Mouse (Mus musculus) ovary, adult 18-20 months (tissue): ENCODE measurements at regions not wholly inside any gene's neighbourhood (a gene's known extent, or its start where the extent isn't known, plus 50 kb on each side); places are given as distances from the start of the nearest gene placed in this dataset.

Experiments
- DNase-seq: peaks from one replicate; pipeline ENCODE4 v3.0.0; 2022; ENCODE audit warnings: low spot score, mixed read lengths

DNA sequence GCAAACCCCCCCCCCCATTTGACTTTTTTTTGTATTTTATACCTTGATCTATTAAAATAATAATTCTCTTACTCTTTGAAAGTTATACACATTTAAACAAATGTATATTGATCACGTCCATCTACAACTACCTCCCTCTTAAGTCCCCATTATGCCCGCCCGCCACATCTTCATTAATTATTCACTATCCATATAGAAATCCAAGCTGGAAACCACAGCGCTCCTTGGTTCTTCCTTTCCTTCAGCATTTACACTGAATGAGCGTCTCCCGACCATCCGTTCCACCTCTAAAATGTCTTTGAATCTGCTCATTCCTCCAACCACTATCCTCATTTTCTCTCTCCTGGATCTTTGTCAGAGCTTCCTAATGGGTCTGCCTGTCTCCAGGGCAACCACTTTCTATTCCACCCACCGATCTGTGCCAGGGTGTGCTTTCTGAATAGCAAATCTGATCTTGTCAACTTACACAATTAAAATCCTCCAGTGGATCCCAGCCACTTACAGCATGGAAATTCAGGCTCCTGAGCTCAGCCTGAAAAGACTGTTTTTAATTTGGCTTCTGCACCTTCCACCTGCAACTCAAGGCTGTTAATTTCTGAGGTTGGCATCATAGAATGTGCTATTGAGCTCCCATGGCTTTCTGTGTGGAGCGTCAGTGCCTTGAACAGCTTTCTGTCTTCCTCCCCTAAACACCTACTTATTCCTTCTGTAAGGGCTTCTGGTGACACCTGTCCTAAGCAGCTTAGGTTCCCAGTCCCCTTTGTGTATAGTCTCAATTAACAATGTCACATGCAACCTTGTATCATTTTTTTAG, 265.5 kb downstream of the Spry2 start:
- DNase-seq, result no peak

DNA sequence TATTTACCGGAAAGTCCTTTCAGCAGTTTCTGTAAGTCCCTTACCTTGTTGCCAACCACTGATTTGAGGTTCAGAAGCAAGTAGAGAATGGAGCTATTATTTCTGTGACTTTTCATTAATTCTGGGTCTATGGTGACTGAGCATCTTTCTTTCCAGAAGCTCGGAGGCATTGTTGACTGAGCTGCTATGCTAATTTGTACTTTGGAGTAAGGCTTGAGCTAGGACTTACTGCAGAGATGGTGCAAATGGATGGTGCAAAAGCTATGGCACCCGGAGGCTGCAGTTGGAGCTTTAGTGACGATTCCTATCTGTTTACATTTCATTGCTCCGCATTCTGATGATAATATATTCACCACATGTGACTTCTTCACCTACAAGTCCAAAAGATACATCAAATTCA, 266.2 kb downstream of the Spry2 start:
- no peak for DNase-seq

DNA sequence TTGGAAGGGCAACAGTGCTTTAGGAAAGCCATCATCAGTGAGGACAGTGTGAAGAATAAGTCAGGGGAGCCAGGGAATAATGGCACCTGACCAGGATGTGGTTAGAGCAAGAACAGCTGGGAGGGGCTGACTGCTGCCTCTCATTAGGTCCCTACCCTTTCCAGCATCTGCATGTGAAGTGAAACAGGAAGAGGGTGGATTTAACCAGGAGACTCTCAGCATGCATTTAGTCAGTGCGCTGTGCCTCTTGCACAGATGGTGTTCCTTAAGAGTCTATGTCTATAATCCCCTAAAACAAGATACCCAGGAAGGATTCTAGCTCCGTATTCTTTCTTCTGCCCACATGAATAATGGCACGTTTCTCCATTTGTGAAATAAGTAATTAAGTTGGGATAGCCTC, 267.9 kb downstream of the Spry2 start:
- no peak for DNase-seq

DNA sequence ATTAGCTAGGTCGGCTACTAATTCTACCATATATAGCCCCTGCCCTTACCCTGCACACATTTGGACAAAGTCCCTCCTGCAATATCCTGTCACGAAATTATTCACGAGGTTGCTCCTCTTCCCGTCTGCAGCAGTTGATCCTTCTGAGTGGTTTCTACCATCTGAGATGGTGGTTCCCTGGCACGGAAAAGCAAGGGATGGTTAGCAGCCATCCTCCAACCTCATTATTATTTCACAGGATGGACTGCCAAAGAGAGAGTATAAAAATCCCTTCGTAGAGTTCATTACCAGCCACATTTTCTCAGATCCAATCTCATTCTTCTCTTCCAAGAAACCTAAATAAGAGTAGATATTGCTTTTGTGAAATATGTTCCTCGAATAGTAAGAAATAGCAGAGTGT, 272.2 kb downstream of the Spry2 start:
- no peak for DNase-seq

DNA sequence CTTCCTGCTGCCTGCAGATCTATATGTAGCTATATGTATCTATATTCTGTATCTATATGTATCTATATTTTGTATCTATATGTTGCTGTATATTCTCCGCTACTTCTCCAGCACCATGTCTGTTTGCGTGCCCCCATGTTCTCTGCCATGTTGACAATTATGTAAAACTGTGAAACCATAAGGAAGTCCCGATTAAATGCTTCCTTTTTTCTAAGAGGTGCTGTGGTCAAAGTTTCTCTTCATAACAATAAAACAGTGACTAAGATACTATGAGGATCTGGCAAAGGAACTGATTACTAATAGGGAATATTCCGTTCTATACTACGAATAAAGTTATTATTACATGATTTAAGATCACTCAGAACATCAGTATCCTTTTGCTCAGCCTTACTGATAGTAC, 274.5 kb downstream of the Spry2 start:
- DNase-seq, result no peak

DNA sequence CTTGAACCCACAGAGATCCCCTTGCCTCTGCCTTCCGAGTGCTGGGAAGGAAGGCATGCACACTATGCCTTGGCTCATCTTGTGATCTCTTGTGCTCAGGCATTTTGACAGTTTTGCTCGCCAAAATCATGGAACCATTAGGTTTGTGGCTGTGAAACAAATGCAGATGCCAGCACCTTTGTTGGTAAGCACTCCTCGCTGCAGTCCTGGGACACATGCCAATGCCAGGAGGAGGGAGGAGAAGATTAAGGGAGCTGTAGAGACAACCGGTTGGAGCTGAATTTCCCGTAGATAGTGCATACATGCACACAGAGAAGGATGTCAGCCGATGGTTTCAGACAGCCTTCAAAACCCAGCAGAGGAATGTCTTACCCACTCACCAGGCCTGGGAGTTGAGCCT, 275.5 kb downstream of the Spry2 start:
- no peak for DNase-seq

DNA sequence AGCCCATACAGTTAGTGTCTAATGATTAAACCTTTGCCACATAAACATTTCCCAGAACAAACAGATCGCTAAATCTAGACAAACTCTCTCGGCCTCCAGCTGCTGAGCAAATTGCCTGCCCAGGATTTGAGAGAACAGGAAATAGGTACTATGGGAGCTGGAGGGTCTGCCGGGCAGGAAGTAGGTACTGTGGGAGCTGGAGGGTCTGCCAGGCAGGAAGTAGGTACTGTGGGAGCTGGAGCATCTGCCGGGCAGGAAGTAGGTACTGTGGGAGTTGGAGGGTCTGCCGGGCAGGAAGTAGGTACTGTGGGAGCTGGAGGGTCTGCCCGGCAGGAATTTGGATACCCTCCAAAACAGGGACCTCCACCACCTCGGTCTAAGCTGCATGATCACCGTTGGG, 277.2 kb downstream of the Spry2 start:
- DNase-seq, result no peak

DNA sequence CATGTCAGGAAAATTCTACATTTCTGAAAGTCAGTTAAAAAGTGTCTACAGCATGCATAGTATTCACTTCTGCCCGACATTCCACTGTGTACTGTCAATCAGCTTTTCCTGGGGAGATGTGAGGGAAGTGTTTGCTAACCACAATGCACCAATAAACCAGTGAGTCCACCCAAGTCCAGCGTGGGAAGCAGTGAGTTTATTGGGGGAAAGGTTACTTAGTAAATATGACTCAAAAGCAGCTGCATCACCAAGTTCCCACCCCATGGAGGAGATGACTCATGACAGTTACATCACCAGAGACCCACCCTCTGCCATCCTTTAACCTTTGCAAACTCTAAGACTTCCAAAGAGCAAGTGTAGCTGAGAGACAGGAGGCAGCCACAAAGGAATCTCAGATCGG, 280.9 kb downstream of the Spry2 start:
- no peak for DNase-seq

DNA sequence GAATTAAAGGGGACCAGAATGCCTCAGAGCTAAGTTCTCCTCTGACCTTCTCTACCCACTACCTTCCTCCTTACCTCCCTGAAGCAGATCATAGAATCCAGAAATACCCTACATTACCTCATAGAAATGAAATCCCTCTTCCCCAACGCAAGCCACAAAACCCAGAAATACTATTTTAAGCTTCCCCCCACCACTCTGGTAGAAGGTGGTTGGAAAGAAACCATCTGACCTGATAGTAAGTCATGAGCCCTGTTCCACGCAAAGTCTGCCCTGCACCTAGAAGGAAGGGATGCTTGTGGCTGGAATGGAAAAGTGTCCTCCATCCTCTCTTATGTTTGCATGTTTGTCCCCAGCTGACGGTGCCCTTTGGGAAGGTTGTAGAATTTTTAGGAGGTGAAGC, 283.8 kb downstream of the Spry2 start:
- no peak for DNase-seq

DNA sequence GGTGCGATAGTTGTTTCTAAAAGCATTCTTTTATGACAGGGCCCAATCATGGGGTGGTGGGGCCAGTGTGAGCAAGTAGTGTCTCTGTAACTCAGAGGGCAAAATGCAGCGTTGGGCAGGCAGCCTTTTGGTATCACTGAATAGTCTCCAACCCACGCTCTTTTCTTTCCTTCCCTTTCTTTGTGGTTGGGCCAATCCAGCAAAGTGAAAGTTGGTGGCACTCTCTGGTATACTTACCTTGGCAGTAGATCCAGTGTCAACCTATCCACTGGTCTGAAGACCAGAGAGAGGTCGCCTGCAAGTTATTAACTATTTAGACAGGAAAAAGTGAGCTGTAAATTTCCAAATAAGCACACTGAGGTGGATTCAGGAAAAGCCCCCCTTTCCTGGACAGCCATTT, 287.8 kb downstream of the Spry2 start:
- no peak for DNase-seq

DNA sequence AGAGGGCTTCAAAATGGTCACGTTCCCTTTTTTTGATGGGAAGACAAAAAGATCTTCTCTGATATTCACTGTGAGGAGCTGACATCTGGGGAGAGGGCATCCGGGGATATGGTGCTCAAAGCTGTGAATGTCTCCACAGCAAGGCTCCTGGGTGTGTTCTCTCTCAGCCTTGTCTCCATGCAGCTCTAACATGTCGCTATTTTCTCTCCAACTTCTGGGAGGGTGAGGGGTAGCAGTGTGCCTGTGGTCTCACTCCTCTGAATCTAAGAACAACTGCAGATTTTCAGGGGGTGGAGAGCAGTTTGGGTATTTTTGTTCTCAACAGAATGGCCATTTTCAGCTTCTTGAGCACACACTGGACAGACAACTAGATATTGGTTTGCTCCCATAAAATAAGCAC, 290.1 kb downstream of the Spry2 start:
- DNase-seq, result no peak

DNA sequence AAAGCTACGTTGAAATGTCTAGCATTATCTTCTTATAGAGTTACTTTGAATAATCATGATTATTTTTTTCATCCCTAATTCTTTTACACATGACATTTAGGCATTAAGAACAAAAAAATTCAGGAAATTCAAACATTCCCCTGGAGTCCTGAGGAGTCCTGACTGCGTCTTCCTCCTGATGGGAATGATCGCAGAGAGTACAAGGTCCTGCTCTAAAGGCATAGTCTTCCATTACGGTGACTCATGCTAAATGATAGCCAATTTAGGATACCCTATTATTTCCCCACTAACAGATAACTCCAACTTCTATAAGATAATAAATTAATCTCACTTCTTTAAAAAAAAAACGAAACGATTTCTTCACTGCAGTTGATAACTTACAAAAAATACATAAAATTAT, 292.2 kb downstream of the Spry2 start:
- DNase-seq, result no peak

DNA sequence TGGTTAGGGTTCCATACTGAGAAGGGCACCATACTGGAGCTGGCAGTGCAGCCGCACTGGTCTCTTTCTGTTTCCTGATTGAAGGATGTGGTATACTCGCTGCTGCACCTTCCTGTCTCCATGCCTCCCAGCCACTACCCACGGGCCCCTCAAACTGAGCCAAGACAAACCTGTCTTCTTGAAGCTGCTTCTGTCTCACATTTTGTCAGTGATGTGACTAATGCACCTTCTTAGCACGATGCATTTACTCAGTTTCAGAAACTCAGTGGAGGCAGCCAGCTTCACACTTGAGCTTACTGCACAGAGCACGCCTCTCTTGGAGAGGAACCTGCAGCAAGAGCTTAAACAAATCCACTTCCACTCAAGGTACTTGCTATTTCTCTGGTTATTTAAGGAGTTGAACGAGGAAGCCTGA, 293.6 kb downstream of the Spry2 start:
- no peak for DNase-seq

DNA sequence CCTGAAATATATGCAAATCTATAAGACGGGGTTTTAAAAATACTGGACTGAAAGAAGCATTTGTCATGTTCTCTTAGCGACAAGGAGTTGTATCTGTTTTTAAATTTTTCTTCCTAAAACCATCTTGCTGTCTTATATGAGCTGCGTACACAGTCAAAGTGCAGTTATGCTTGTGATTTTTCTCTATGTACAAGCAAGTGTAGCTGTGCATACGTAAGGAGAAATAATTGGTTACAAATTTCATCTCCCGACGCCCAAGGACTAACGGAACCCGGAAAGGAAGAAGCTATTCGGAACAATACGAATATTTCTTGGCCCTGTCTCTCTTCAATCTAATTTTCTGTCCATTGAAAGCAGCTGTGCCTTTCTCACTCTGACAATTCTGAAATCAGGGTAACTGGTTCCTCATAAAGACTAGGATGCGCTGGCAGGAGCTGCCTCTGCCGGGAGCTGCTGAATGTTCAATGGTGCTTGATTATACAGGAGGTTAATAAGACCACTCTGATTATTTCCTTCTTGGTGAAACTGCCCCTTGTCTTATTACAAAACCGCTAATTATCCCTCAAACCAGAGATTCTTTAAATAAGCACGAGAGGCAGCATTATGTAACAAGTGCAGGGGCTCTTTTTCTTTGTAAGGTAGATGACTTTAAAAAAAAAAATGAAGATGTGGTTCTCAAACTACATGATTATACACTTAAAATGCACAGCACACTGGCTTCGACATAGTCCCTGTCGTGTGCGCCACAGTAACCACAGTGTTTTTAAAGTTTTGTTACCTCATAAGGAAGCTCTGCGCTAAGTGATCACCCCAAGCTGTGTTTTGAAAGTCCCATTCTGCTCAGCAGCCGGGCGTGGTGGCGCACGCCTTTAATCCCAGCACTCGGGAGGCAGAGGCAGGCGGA, 296.8 kb downstream of the Spry2 start:
- no peak for DNase-seq

DNA sequence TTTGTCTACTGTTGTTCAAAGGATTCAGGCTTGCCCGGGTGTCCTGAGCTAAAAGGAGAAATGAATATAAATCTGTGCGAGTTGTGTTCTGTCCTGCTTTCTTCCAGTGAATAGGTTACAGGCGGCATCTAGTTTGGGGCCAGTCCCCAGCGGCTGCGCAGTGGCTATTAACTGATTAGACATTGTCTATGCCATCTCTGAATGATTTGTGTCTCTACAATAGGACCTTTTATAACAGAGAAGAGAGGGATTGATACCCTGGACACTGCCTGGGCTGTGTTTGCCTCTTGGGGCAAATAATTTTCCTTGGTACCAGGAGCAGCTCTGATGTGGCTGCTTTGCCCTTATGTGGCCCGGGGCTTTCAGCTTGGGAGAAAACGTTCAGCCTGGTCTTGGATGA, 306.9 kb downstream of the Spry2 start:
- no peak for DNase-seq

DNA sequence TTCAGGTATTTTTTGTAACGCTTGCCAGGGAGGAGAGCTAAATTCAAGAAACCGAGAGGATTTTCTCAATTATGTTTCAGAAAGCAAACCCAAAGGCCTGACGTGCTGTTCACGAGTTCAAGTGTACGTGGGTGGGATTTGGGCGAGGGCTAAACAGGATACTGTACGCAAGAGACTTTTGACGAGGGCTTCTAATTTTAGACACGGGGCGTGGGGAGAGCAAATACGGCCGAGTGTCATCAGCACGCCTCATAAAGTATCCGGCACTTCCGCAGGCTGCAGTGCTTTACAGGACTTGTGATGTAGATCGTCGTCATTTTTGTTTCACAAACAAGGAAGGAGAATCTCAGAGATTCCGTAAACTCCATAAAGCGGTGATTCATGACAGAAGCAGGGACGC, 307.4 kb downstream of the Spry2 start:
- no peak for DNase-seq

DNA sequence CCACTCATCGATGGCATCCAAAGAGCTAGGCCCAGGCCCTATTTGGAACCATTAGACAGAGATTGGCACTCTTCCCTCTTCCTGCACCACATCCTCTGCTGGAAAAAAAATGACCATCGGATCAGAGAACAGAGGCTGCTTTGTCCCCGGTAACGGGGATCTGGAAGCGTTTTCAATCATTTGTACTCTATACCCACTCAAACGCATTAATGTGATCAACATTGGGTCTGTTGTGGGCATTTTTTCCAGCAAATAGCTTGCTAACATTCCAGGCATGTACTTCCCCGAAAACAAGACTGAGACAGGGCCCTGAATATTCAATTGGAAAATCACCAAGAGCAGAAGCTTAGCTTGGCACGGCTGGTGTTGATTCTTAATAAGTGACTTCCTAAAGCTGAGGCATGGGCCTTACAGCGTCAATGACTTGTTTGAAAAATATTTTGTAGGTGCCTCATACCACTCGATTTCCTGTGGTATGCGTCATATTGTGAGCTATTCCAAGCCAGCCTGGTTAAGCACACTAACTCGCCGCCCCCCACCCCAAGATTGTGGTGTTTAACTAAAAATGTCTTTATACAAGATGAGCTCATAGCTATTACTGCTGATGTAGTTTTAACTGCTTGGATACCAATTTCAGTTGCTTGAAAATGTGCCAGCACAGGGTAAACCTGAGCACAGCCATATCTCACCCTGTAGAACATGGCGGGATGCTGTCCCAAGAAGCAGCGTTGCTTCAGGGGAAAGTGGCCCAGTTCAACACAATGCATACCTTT, 308.0 kb downstream of the Spry2 start:
- DNase-seq, result no peak

DNA sequence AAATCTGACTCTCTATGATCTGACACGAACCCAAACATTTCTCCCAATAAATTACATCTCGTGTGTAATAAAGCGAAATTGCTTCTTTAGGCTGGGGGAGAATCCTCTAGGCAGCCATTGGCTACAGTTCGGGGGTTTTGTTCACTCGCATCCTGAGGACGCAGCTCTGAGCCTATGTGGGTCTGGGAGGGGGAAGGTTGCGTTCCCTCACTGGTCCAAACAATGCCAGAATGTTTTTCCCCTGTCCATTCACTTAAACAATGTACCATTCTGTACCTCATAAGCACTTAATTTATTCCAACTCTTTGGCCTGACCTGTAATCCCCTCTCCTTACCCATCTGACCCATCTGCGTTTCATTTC, 308.6 kb downstream of the Spry2 start:
- DNase-seq, result no peak

DNA sequence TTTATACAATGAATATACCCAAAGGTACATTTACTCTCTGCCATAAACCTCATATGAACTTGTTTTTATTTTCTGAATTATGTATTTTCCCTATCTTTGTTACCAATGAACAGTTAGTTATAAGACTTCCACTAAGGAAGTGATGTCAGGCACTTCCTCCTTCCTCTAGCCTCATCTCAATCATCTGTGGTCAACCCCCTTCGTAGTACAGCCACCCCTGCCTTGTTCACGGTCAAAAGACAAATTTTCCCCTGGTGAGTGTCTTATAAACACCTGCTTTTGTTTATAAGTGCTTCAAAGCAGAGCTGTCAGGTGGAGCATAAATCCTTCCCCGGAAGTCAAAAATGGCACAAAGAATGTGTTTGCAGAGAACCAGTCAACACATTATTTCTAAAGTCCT, 312.0 kb downstream of the Spry2 start:
- no peak for DNase-seq

DNA sequence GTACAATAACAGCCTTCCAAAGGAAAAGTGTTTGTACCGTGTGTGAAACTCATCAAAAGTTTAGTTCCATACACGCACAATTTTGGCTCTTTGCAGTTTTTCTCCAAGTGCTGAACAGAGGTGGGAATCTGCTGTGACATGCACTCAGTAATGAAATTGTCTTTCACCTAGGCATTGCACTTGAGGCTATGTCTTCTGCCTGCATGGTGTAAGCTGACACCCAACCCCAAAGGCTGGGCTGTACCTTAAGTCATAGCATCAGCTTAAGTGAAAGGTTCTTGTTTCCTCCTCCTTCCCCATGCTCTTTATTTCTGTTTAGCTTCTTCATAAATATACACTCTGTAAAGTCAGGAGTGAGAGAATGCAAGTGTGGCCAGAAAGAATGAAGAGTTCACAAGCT, 313.1 kb downstream of the Spry2 start:
- no peak for DNase-seq

DNA sequence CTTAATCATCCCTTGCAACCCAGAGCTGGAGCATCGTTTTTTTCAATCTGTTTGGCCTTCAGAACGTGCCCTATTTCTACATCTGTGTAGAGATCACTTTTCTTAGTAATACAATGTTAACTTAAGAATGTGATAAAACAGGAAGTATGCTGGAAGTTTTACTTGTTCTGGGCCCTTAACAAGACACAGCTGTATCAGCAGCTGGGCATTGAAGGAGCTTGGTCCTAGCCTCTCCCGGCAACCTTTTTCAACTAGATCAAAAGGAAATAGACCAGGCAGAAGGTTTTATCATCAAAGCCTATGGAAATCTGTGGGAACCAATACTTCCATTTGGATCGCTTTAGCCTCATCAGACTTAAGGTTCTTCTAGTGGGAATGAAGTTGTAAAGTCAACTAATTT, 317.9 kb downstream of the Ndfip2 start:
- DNase-seq, result no peak

DNA sequence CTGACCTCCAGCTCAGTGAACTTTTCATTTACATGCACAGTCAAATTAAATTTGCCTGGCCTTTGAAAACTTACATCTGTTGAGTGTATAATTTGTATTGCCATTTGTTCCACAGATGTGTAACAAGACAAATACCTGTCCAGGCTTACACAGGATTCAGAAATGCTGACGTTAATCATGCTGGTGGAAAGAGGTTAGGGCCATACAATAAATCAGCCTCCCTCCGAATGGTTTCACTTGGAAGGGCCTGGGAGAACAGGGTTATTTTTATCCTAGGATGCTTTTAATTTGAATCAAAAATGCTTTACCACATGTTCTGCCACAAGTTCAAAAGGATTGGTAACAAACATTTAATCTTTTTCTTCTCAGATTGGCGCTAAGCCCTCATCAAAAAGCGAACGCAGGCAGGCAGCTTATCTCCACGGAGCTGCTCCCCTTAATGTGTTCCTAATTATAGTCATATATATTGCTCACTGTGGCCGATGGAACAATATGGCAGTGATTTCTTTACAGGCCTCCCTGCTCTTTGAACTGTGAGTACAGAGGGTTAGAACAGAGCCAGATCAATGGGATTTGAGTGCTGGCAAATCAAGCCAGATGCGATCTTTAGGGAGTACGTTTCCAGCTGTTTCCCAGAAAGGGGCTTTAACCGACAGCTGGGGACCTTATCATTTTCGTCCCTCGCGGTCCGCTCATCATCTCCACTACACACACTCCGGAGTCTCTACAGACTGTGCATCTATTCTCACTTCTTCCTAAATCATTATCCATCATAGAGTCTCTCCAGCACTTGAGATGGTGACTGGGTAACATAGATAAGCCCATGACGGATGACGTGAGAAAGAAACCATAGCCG, 313.9 kb downstream of the Ndfip2 start:
- no peak for DNase-seq
